Mouse (Mus musculus) small intestine, adult 2 months (tissue): ENCODE data around the gene Art3. TPM values are rescaled to one million over a fixed set of nuclear protein-coding genes. Genes with fewer than 3 reads are reported as not detected.

Source experiments
- H3K27ac ChIP-seq: fragments of 200-500 bp; 2 replicates; pipeline ENCODE4 v1.5.1; 2012; ENCODE audit warnings: low read depth, low read length, control low read depth, inconsistent platforms; ENCODE audit not compliant: insufficient read depth
- H3K27me3 ChIP-seq: fragments of 200-500 bp; 2 replicates; pipeline ENCODE4 v1.6.1; 2012; ENCODE audit warnings: mild to moderate bottlenecking, moderate library complexity, low read length, inconsistent platforms; ENCODE audit not compliant: control insufficient read depth, insufficient read depth
- H3K36me3 ChIP-seq: fragments of 200-500 bp; 2 replicates; pipeline ENCODE4 v1.6.1; 2012; ENCODE audit warnings: mild to moderate bottlenecking, low read length, control low read depth, inconsistent platforms; ENCODE audit not compliant: control insufficient read depth, insufficient read depth
- H3K4me1 ChIP-seq: fragments of 200-500 bp; 2 replicates; pipeline ENCODE4 v1.6.1; 2012; ENCODE audit warnings: low read length, inconsistent platforms, mixed read lengths; ENCODE audit not compliant: control insufficient read depth, insufficient read depth, insufficient read length
- H3K4me3 ChIP-seq: fragments of 200-500 bp; 2 replicates; pipeline ENCODE4 v1.5.1; 2012; ENCODE audit warnings: low read depth, mild to moderate bottlenecking, control low read depth, inconsistent platforms, low read length, moderate library complexity
- CTCF ChIP-seq: fragments of 200-500 bp; IDR thresholded peaks from 2 replicates; pipeline ENCODE4 v1.5.1; 2012; ENCODE audit warnings: low read depth, mild to moderate bottlenecking, control low read depth, inconsistent platforms, low read length, moderate library complexity, mixed read lengths; ENCODE audit not compliant: insufficient replicate concordance, insufficient read length; ENCODE audit errors: extremely low read depth
- POLR2A ChIP-seq: fragments of 200-500 bp; IDR thresholded peaks from 2 replicates; pipeline ENCODE4 v1.6.1; 2012; ENCODE audit warnings: low read depth, mild to moderate bottlenecking, control low read depth, inconsistent platforms, low read length, moderate library complexity
- WGBS: fragments of 180-500 bp; shearing (Covaris S2); methylation state at CpG from one replicate; pipeline ENCODE4 v1.1.7; 2018; 5-methylcytosine and 5-hydroxymethylcytosine counted together
- polyA plus RNA-seq: library from polyadenylated mRNA; depleted of rRNA; stranded (reverse); fragments of >200 nt; gene quantifications from 2 replicates; pipeline ENCODE4 v1.2.3, GENCODE M21; 2012

Art3 gene
- polyA plus RNA-seq, 1 experiment = 1.9 TPM

DNA sequence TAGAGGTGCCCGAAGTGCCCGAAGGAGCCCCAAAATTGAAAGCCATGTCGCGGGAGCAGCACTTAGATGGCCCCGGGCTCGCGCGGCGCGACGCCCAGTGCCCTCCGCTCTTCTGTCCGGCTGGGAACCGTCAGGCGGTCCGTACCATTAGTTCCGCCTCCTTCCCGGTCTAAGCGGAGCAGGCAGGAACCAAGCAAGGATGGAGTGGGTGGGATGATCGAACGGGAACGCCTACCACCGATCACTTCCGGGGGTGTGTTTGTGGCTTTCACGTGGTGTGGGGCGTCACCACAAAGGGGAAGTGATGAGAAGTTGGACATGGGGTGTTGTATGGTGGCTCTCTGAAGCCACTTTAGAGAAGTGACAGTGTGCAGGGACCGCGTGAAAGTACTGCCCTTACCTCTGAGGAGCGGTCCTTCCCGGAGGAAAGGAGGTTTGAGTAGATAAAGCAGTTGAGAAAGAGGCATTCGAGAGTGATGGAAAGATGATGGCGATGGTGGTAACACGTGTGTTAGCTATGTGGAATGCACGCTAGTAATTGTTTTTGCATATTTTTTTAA, 103.5 kb downstream of the Art3 start, which contains the start of gene Nup54:
TSS of gene Nup54 (minus strand) at position 195 of the 560 bp plus-strand sequence.
- H3K27ac ChIP-seq = peak within 1 kb of the TSS; percentile 62

GRCm38 (mm10) chr5:92438540-92438939, 106.9 kb downstream of the Art3 start:
- H3K4me3 ChIP-seq = no peak overlapping the region
- TF ChIP-seq POLR2A = no peak
- TF ChIP-seq CTCF = no peak
- H3K4me1 ChIP-seq = no peaks in the 10 kb centered on the region; the same call in 1 of the 2 replicates
- no peak overlapping the region for H3K27ac ChIP-seq
- H3K36me3 ChIP-seq = peaks cover 4% of the 10 kb centered on the region
- H3K27me3 ChIP-seq = no peaks in the 10 kb centered on the region
- WGBS = 80% methylated on average over 8 of the region's 8 CpGs

More for the DNA sequence above, 103.5 kb downstream of the Art3 start, which contains the start of gene Nup54:
- Histone ChIP-seq H3K36me3 (peaks cover 2% of the 10 kb centered on the region; the same call in 1 of the 2 replicates), H3K4me1 (no peaks in the 10 kb centered on the region; the same call in 1 of the 2 replicates), H3K4me3 (peak within 1 kb of the TSS; percentile 100), H3K27me3 (no peaks in the 10 kb centered on the region)
- TF ChIP-seq CTCF (0 out of 2 replicates have a peak, but pooled peaks have one; percentile 10), POLR2A (peak; percentile 91)
- under 1% methylated on average over 34 of the region's 34 CpGs for WGBS

- no peaks in the 10 kb centered on the region for H3K4me1 ChIP-seq
- WGBS = 65% methylated on average over 5 of the region's 5 CpGs
- no peak overlapping the region for H3K27ac ChIP-seq
- peaks cover 15% of the 10 kb centered on the region for H3K36me3 ChIP-seq
- H3K4me3 ChIP-seq = no peak overlapping the region
- TF ChIP-seq CTCF (no peak), POLR2A (no peak)
- no peaks in the 10 kb centered on the region for H3K27me3 ChIP-seq
Measured at GRCm38 (mm10) chr5:92441494-92441893, 109.9 kb downstream of the Art3 start.

- Histone ChIP-seq H3K4me3 (no peak overlapping the region), H3K4me1 (no peaks in the 10 kb centered on the region), H3K27me3 (no peaks in the 10 kb centered on the region), H3K36me3 (peaks cover 27% of the 10 kb centered on the region), H3K27ac (no peak overlapping the region)
- WGBS = 73% methylated on average over 7 of the region's 7 CpGs
- TF ChIP-seq POLR2A (no peak), CTCF (no peak)
Measured at GRCm38 (mm10) chr5:92442914-92443313, 111.3 kb downstream of the Art3 start.

DNA sequence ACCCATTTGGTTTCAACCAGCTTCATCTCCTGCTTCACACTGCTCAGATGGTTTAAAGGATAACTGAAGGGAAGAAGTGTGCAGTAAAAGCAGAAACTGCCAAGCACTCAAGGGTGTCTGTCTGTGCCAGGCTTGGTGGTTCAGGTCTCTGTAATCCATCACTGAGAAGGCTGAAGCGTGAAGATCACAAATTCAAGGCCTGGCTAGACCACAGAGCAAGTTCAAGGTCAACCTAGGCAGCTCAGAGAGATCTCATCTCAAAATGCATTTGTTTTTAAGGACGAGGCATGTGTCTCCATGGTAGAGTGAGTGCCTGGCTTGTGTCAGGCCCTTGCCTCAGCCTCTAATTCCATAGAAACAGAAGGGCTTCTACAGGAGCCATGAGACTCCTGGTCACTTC, 113.4 kb downstream of the Art3 start:
- Histone ChIP-seq H3K4me1 (no peaks in the 10 kb centered on the region), H3K4me3 (no peak overlapping the region), H3K27ac (no peak overlapping the region), H3K27me3 (no peaks in the 10 kb centered on the region), H3K36me3 (peaks cover 44% of the 10 kb centered on the region)
- WGBS = 90% methylated on average over 2 of the region's 2 CpGs
- TF ChIP-seq POLR2A (no peak), CTCF (no peak)

- Histone ChIP-seq H3K4me1 (no peaks in the 10 kb centered on the region), H3K4me3 (no peak overlapping the region), H3K27me3 (no peaks in the 10 kb centered on the region), H3K27ac (no peak overlapping the region), H3K36me3 (peaks cover 53% of the 10 kb centered on the region)
- 93% methylated on average over 5 of the region's 5 CpGs for WGBS
- TF ChIP-seq POLR2A (no peak), CTCF (no peak)
Measured at GRCm38 (mm10) chr5:92446736-92447135, 115.1 kb downstream of the Art3 start.

GRCm38 (mm10) chr5:92452876-92453275, 121.2 kb downstream of the Art3 start:
- Histone ChIP-seq H3K4me3 (no peak overlapping the region), H3K4me1 (no peaks in the 10 kb centered on the region), H3K27ac (no peak overlapping the region), H3K27me3 (no peaks in the 10 kb centered on the region), H3K36me3 (peaks cover 66% of the 10 kb centered on the region)
- 93% methylated on average over 5 of the region's 5 CpGs for WGBS
- no peak for TF ChIP-seq CTCF
- no peak for TF ChIP-seq POLR2A

GRCm38 (mm10) chr5:92457410-92457809, 125.8 kb downstream of the Art3 start:
- whole genome bisulfite sequencing = 59% methylated on average over 2 of the region's 2 CpGs
- H3K4me3 ChIP-seq = no peak overlapping the region
- no peaks in the 10 kb centered on the region for H3K27me3 ChIP-seq
- H3K4me1 ChIP-seq = no peaks in the 10 kb centered on the region
- no peak overlapping the region for H3K27ac ChIP-seq
- TF ChIP-seq POLR2A (no peak), CTCF (no peak)
- peaks cover 48% of the 10 kb centered on the region for H3K36me3 ChIP-seq
